Mouse (Mus musculus) gastrocnemius, postnatal 25 days (tissue): ENCODE data around the gene Tmem123. TPM values are rescaled to one million over a fixed set of nuclear protein-coding genes. Genes with fewer than 3 reads are reported as not detected.

Experiments used
- DNase-seq: peaks from one replicate; pipeline ENCODE4 v3.0.0; 2022
- total RNA-seq, 2 experiments: library from RNA; stranded (reverse); gene quantifications; 1 replicate in 1 of 2; 2 replicates in 1 of 2; pipeline ENCODE4 v1.2.3; 2021

Gene Tmem123
- total RNA-seq, 2 experiments from 2014 or later, result 18.6 to 19.6 TPM

- DNase-seq, result no peak
These were observed 11.2 kb downstream of the Tmem123 start for GRCm38 (mm10) chr9:7775011-7775410.

GRCm38 (mm10) chr9:7775986-7776385 is 12.1 kb downstream of the Tmem123 start:
- no peak for DNase-seq

- no peak for DNase-seq
These were observed 13.1 kb downstream of the Tmem123 start for GRCm38 (mm10) chr9:7776940-7777339.

GRCm38 (mm10) chr9:7777652-7778051 is 13.8 kb downstream of the Tmem123 start:
- no peak for DNase-seq

GRCm38 (mm10) chr9:7778771-7779170 is 14.9 kb downstream of the Tmem123 start:
- no peak for DNase-seq

- DNase-seq, result no peak
These were observed 15.9 kb downstream of the Tmem123 start for GRCm38 (mm10) chr9:7779786-7780185.

GRCm38 (mm10) chr9:7780250-7781150 is 16.7 kb downstream of the Tmem123 start:
- DNase-seq, result no peak

GRCm38 (mm10) chr9:7783823-7784614 is 20.2 kb downstream of the Tmem123 start:
- DNase-seq, result no peak

- no peak for DNase-seq
These were observed 20.8 kb downstream of the Tmem123 start for GRCm38 (mm10) chr9:7784615-7785012.

- DNase-seq, result no peak
These were observed 21.6 kb downstream of the Tmem123 start for GRCm38 (mm10) chr9:7785396-7785795.

GRCm38 (mm10) chr9:7786086-7786485 is 22.2 kb downstream of the Tmem123 start:
- no peak for DNase-seq

GRCm38 (mm10) chr9:7788411-7788810 is 24.6 kb downstream of the Tmem123 start:
- DNase-seq, result no peak

GRCm38 (mm10) chr9:7789764-7790575 is 26.1 kb downstream of the Tmem123 start:
- no peak for DNase-seq

- no peak for DNase-seq
These were observed 26.8 kb downstream of the Tmem123 start for GRCm38 (mm10) chr9:7790580-7791084.

GRCm38 (mm10) chr9:7793561-7793960 is 29.7 kb downstream of the Tmem123 start:
- DNase-seq, result no peak

- no peak for DNase-seq
These were observed 31.7 kb downstream of the Tmem123 start for GRCm38 (mm10) chr9:7795581-7795980.

- DNase-seq, result no peak
These were observed 32.5 kb downstream of the Tmem123 start for GRCm38 (mm10) chr9:7796129-7796864.

- no peak for DNase-seq
These were observed 33.7 kb downstream of the Tmem123 start for GRCm38 (mm10) chr9:7797542-7797941.

- no peak for DNase-seq
These were observed 34.7 kb downstream of the Tmem123 start for GRCm38 (mm10) chr9:7798555-7798954.

GRCm38 (mm10) chr9:7805101-7805506 is 41.3 kb downstream of the Tmem123 start:
- no peak for DNase-seq

- DNase-seq, result no peak
These were observed 58.9 kb downstream of the Tmem123 start for GRCm38 (mm10) chr9:7822758-7823157.
